Mouse (Mus musculus) stomach, embryonic 14.5 days (tissue): ENCODE data around the gene Cd300lf. TPM values are rescaled to one million over a fixed set of nuclear protein-coding genes. Genes with fewer than 3 reads are reported as not detected.

Experiments
- ATAC-seq: fragments of 200-750 bp; cut with Nextera tagmentation; 2 replicates; pipeline ENCODE4 v1.8.0; 2017; ENCODE audit warnings: low read depth, moderate TSS enrichment; ENCODE audit not compliant: insufficient number of reproducible peaks, insufficient read depth, low FRiP score
- H3K27ac ChIP-seq: fragments of 300-500 bp; sonication (generic); 2 replicates; pipeline ENCODE4 v1.5.1; 2014; ENCODE audit warnings: mild to moderate bottlenecking, low read length, moderate library complexity, mixed read lengths
- H3K27me3 ChIP-seq: fragments of 300-500 bp; sonication (generic); 2 replicates; pipeline ENCODE4 v1.6.1; 2014; ENCODE audit warnings: low read length, control low read depth, mixed read lengths; ENCODE audit not compliant: control insufficient read depth, insufficient read depth
- H3K36me3 ChIP-seq: fragments of 300-500 bp; sonication (generic); 2 replicates; pipeline ENCODE4 v1.6.1; 2014; ENCODE audit warnings: mild to moderate bottlenecking, control low read depth, low read length, moderate library complexity, mixed read lengths; ENCODE audit not compliant: control insufficient read depth, insufficient read depth
- H3K4me1 ChIP-seq: fragments of 300-500 bp; sonication (generic); 2 replicates; pipeline ENCODE4 v1.6.1; 2014; ENCODE audit warnings: low read length, control low read depth, mixed read lengths; ENCODE audit not compliant: control insufficient read depth, insufficient read depth
- H3K4me2 ChIP-seq: fragments of 300-500 bp; sonication (generic); replicated peaks from 2 replicates; pipeline ENCODE4 v1.6.1; 2014; ENCODE audit warnings: low read depth, low read length, control low read depth
- H3K4me3 ChIP-seq: fragments of 300-500 bp; sonication (generic); 2 replicates; pipeline ENCODE4 v1.5.1; 2014; ENCODE audit warnings: low read depth, low read length, control low read depth
- H3K9ac ChIP-seq: fragments of 300-500 bp; sonication (generic); replicated peaks from 2 replicates; pipeline ENCODE4 v1.6.1; 2014; ENCODE audit warnings: low read depth, mild to moderate bottlenecking, control low read depth, low read length, moderate library complexity, mixed read lengths
- H3K9me3 ChIP-seq: fragments of 300-500 bp; sonication (generic); 2 replicates; pipeline ENCODE4 v1.6.1; 2016; ENCODE audit warnings: low read depth, low read length, control low read depth; ENCODE audit not compliant: control insufficient read depth
- WGBS: fragments of 180-500 bp; shearing (Covaris S2); extraction: QIAGEN DNeasy Blood & Tissue Kit; methylation state at CpG from one replicate; pipeline ENCODE4 v1.1.7; 2014; 5-methylcytosine and 5-hydroxymethylcytosine counted together
- polyA plus RNA-seq: library from polyadenylated mRNA; unstranded; fragments of >200 nt; fragmentation: Nextera tagmentation; extraction: Ambion mirVana; gene quantifications from 2 replicates; pipeline ENCODE4 v1.2.1, GENCODE M21; 2014

Gene Cd300lf
- polyA plus RNA-seq, 1 experiment from 2014 or later, result 0.33 TPM

DNA sequence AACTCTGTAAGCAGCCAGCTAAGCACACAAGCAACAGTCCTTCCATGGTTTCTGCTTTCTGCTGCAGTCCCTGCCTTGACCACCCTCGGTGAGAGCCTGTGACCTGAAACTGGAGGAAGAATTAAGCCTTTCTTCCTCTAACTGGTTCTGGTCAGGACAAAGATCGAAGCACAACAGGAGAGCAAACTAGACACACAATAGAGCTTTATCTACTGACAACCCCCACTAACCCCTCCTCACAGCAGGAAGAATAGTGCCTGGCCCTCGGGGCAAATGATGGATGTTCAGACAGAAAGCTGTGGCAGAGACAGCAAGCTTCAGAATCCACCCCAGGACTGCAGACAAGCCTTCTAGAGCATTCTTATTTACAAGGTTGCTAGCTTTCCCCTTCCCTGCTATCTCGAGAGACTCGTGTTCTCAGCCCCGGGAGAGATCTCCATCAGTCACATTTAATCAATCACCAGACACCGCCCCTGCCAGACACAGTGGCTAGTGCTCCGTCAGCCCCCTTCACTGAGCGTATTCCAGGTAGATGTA, 62.7 kb downstream of the Cd300lf start:
- Histone ChIP-seq H3K27ac (no peak overlapping the region), H3K9ac (no peak overlapping the region), H3K9me3 (no peaks in the 10 kb centered on the region), H3K36me3 (no peaks in the 10 kb centered on the region), H3K4me2 (0 out of 2 replicates have a peak overlapping the region, but pooled peaks have one; percentile 2), H3K4me1 (0 out of 2 replicates have a peak, but pooled peaks cover 4% of the 10 kb centered on the region), H3K27me3 (no peaks in the 10 kb centered on the region), H3K4me3 (no peak overlapping the region)
- 5% methylated on average over 9 of the region's 9 CpGs for WGBS
- ATAC-seq, result no peak

GRCm38 (mm10) chr11:115066768-115067167, 67.0 kb downstream of the Cd300lf start:
- WGBS, result 66% methylated on average over 6 of the region's 6 CpGs
- no peak overlapping the region for H3K4me2 ChIP-seq
- no peaks in the 10 kb centered on the region for H3K27me3 ChIP-seq
- no peak overlapping the region for H3K9ac ChIP-seq
- ATAC-seq, result no peak
- 0 out of 2 replicates have a peak, but pooled peaks cover 4% of the 10 kb centered on the region for H3K4me1 ChIP-seq
- no peaks in the 10 kb centered on the region for H3K9me3 ChIP-seq
- H3K4me3 ChIP-seq, result no peak overlapping the region
- no peaks in the 10 kb centered on the region for H3K36me3 ChIP-seq
- H3K27ac ChIP-seq, result no peak overlapping the region

Other genes with a start within 250 kb of the Cd300lf start
- gene Cd300a, start 244.0 kb downstream of the Cd300lf start, polyA plus RNA-seq, result 0.90 and 1.1 TPM in 2 replicates
- 0.12 and 0.21 TPM in 2 replicates for gene Cd300lb, start 199.6 kb downstream of the Cd300lf start, polyA plus RNA-seq
- not detected in 2 replicates for gene Cd300c, start 164.8 kb downstream of the Cd300lf start, polyA plus RNA-seq
- gene Cd300ld, start 144.1 kb downstream of the Cd300lf start, polyA plus RNA-seq, result 0.24 and 0.33 TPM in 2 replicates
- gene Cd300c2, start 132.1 kb downstream of the Cd300lf start, polyA plus RNA-seq, result 1.8 and 2.9 TPM in 2 replicates
- not detected in 2 replicates for gene Cd300ld2, start 117.8 kb downstream of the Cd300lf start, polyA plus RNA-seq
- gene Cd300ld4, start 107.0 kb downstream of the Cd300lf start, polyA plus RNA-seq, result not detected in 2 replicates
- gene Cd300ld5, start 96.2 kb downstream of the Cd300lf start, polyA plus RNA-seq, result not detected in 2 replicates
- gene Cd300ld3, start 85.6 kb downstream of the Cd300lf start, polyA plus RNA-seq, result not detected in 2 replicates
- 0.12 TPM in 1 of 2 replicates, not detected in the other for gene Cd300e, start 71.8 kb downstream of the Cd300lf start, polyA plus RNA-seq
- gene Rab37, start 42.6 kb downstream of the Cd300lf start, polyA plus RNA-seq, result 1.3 and 1.5 TPM in 2 replicates
- gene Slc9a3r1, start 29.3 kb upstream of the Cd300lf start, polyA plus RNA-seq, result 105 and 114 TPM in 2 replicates
- gene Tmem104, start 53.5 kb upstream of the Cd300lf start, polyA plus RNA-seq, result 10.5 and 13.2 TPM in 2 replicates
- 18.3 and 20.1 TPM in 2 replicates for gene Nat9, start 53.9 kb upstream of the Cd300lf start, polyA plus RNA-seq
- not detected in 2 replicates for gene Grin2c, start 133.3 kb upstream of the Cd300lf start, polyA plus RNA-seq
- gene Fdxr, start 143.1 kb upstream of the Cd300lf start, polyA plus RNA-seq, result 11.5 and 13.3 TPM in 2 replicates
- gene Fads6, start 163.7 kb upstream of the Cd300lf start, polyA plus RNA-seq, result 1.3 and 1.5 TPM in 2 replicates
- not detected in 2 replicates for gene Otop2, start 173.2 kb upstream of the Cd300lf start, polyA plus RNA-seq
- 0.10 TPM in 1 of 2 replicates, not detected in the other for gene Ush1g, start 188.0 kb upstream of the Cd300lf start, polyA plus RNA-seq
- 1.0 and 1.2 TPM in 2 replicates for gene Otop3, start 200.7 kb upstream of the Cd300lf start, polyA plus RNA-seq
- gene Hid1, start 233.8 kb upstream of the Cd300lf start, polyA plus RNA-seq, result 21.0 and 24.4 TPM in 2 replicates
- 12.6 and 13.0 TPM in 2 replicates for gene Cdr2l, start 247.9 kb upstream of the Cd300lf start, polyA plus RNA-seq